16 mouse cellular contexts compared by ENCODE assay signal in the genomic region with DNA sequence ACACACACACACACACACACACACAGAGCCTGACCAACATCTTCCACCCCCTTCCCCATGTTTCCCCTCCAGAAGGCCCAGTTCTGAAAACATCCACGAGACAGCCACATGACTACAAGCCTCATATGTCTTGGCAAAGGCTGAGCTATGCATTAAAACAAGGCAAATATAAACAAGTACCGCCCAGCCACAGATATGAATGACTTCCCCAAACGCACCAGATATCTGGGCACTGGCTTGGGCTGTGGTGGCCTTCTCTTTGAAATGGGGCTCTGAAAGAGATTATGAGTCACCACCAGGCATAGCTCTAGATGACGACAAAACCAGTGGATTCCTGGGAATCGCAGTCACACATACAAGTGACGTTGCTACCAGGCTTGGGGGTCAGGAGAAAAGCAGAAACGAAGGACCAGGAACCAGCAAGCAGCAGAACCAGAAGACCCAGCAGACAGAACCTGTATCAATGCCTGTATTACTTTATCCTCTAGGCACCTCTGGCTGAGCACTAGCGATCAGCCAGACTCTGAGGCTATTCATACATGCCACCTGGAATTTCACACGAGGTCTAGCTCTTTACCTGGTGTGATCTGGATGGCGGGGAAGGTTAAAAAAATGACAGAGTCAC. TPM values are rescaled to one million over a fixed set of nuclear protein-coding genes. Genes with fewer than 3 reads are reported as not detected.
DNase-seq lines count a peak whose midpoint lies in the region; ATAC-seq and TF ChIP-seq lines count a peak whose summit lies in the region.
"Had no signal": no experiment of that assay in that cellular context is flagged by ENCODE, and none has a peak within 500 bp of the region (broad histone marks: within the 10 kb centered on the region; RNA-seq: fewer than 3 reads in every experiment).

No protein-coding gene starts in this region.

- H3K4me3 ChIP-seq in lung, embryonic 16.5 days (ENCODE audit: low read length): no peak overlapping the region
- H3K4me3 ChIP-seq in lung, adult 2 months (replicated peaks; ENCODE audit: extremely low read depth, low read depth, low read length): no peak overlapping the region
- no peak overlapping the region for H3K4me3 ChIP-seq in bone marrow macrophage, adult 2 months (ENCODE audit: insufficient read depth, low read length)
- no peak overlapping the region for H3K4me3 ChIP-seq in liver, embryonic 15.5 days (replicated peaks)
- no peak overlapping the region for H3K4me3 ChIP-seq in stomach, postnatal 0 days (ENCODE audit: low read depth, low read length)
- H3K4me3 ChIP-seq: heart, adult 2 months; midbrain, embryonic 10.5 days had no signal

- no peaks in the 10 kb centered on the region for H3K9me3 ChIP-seq in lung, embryonic 16.5 days (ENCODE audit: control insufficient read depth, low read length)
- H3K9me3 ChIP-seq in liver, embryonic 15.5 days (replicated peaks): no peaks in the 10 kb centered on the region
- no peaks in the 10 kb centered on the region for H3K9me3 ChIP-seq in stomach, postnatal 0 days (ENCODE audit: control insufficient read depth, low read length)
- H3K9me3 ChIP-seq: midbrain, embryonic 10.5 days had no signal

- 54% methylated on average over 10 of the region's 10 CpGs for WGBS in lung, embryonic 16.5 days
- WGBS in lung, adult 2 months: 60% methylated on average over 10 of the region's 10 CpGs
- WGBS in liver, embryonic 15.5 days (ENCODE audit: insufficient replicate concordance): 45% methylated on average over 10 of the region's 10 CpGs
- 51% methylated on average over 10 of the region's 10 CpGs for WGBS in stomach, postnatal 0 days

- TF ChIP-seq CTCF in lung, adult 2 months (IDR thresholded peaks at IDR 0.05; ENCODE audit: insufficient read depth, low read length): no peak
- TF ChIP-seq CTCF in bone marrow macrophage, adult 2 months (IDR thresholded peaks at IDR 0.05; ENCODE audit: low read depth, low read length): no peak
- no peak for TF ChIP-seq CTCF in stomach, postnatal 0 days (IDR thresholded peaks at IDR 0.05; ENCODE audit: low read depth)

- H3K27me3 ChIP-seq in lung, embryonic 16.5 days (ENCODE audit: control insufficient read depth, insufficient read depth, low read depth, low read length): no peaks in the 10 kb centered on the region
- no peaks in the 10 kb centered on the region for H3K27me3 ChIP-seq in liver, embryonic 15.5 days
- H3K27me3 ChIP-seq in stomach, postnatal 0 days (ENCODE audit: control insufficient read depth, insufficient read depth, low read length): no peaks in the 10 kb centered on the region
- H3K27me3 ChIP-seq: CH12.LX had no signal

- no peak overlapping the region for H3K4me2 ChIP-seq in lung, embryonic 16.5 days (ENCODE audit: low read depth, low read length)
- H3K4me2 ChIP-seq in liver, embryonic 15.5 days: peak overlapping the region; percentile 13; the same call in 1 of the 2 replicates
- H3K4me2 ChIP-seq in stomach, postnatal 0 days (replicated peaks; ENCODE audit: low read depth): no peak overlapping the region

- H3K36me3 ChIP-seq in lung, embryonic 16.5 days (ENCODE audit: control insufficient read depth, insufficient read depth, low read length): peaks cover 6% of the 10 kb centered on the region; the same call in 1 of the 2 replicates
- peaks cover 46% of the 10 kb centered on the region for H3K36me3 ChIP-seq in liver, embryonic 15.5 days (replicated peaks)
- H3K36me3 ChIP-seq in stomach, postnatal 0 days (ENCODE audit: control insufficient read depth, insufficient read depth, low read length): peaks cover 2% of the 10 kb centered on the region; the same call in 1 of the 2 replicates

- H3K27ac ChIP-seq in lung, embryonic 16.5 days (ENCODE audit: low read length): no peak overlapping the region
- H3K27ac ChIP-seq in bone marrow macrophage, adult 2 months (ENCODE audit: insufficient read depth, low read depth, low read length): peak overlapping the region; percentile 94
- H3K27ac ChIP-seq in liver, embryonic 15.5 days (replicated peaks): peak overlapping the region; percentile 99
- no peak overlapping the region for H3K27ac ChIP-seq in stomach, postnatal 0 days (replicated peaks)
- H3K27ac ChIP-seq: heart, adult 2 months; midbrain, embryonic 10.5 days had no signal

- TF ChIP-seq POLR2A in lung, adult 2 months (IDR thresholded peaks at IDR 0.05; ENCODE audit: borderline replicate concordance, extremely low read depth, low read depth, low read length): no peak
- no peak for TF ChIP-seq POLR2A in bone marrow macrophage, adult 2 months (IDR thresholded peaks at IDR 0.05; ENCODE audit: borderline replicate concordance, low read depth, low read length)

- no peak for DNase-seq in lung, adult 2 months
- no peak for DNase-seq in stomach, postnatal 0 days (ENCODE audit: low spot score)
- no peak for DNase-seq in gastrocnemius, adult 8-10 months (ENCODE audit: low spot score in 2 of 2)
- DNase-seq: cerebellum, adult 11 months; heart, adult 2 months; heart, postnatal 36 days; kidney, adult 11 months; left cerebral cortex, postnatal 4 days; right cerebral cortex, postnatal 14 days had no signal

- H3K4me1 ChIP-seq in lung, embryonic 16.5 days (replicated peaks; ENCODE audit: control insufficient read depth, insufficient read depth, low read length): peaks cover 5% of the 10 kb centered on the region
- peaks cover 9% of the 10 kb centered on the region for H3K4me1 ChIP-seq in lung, adult 2 months (ENCODE audit: control insufficient read depth, insufficient read depth, low read length)
- peaks cover 69% of the 10 kb centered on the region for H3K4me1 ChIP-seq in bone marrow macrophage, adult 2 months (ENCODE audit: control insufficient read depth, insufficient read depth, low read length)
- H3K4me1 ChIP-seq in liver, embryonic 15.5 days (replicated peaks): peaks cover 87% of the 10 kb centered on the region
- H3K4me1 ChIP-seq in stomach, postnatal 0 days (replicated peaks; ENCODE audit: control insufficient read depth, insufficient read depth): no peaks in the 10 kb centered on the region
- H3K4me1 ChIP-seq: midbrain, embryonic 10.5 days had no signal

- no peak for TF ChIP-seq EP300 in stomach, postnatal 0 days (optimal IDR thresholded peaks at IDR 0.05)

- peak; percentile 52; the same call in 1 of the 2 replicates for ATAC-seq in lung, embryonic 16.5 days (ENCODE audit: low read depth)
- ATAC-seq in liver, embryonic 15.5 days (ENCODE audit: insufficient read depth): no peak
- peak; percentile 58 for ATAC-seq in stomach, postnatal 0 days (ENCODE audit: low FRiP score, low TSS enrichment)
- no peak for ATAC-seq in cerebellum, adult (ENCODE audit: insufficient number of reproducible peaks, low FRiP score, low TSS enrichment)
- ATAC-seq: forebrain, embryonic 16.5 days had no signal

- no peak overlapping the region for H3K9ac ChIP-seq in lung, embryonic 16.5 days (ENCODE audit: low read length)
- peak overlapping the region; percentile 31; the same call in 1 of the 2 replicates for H3K9ac ChIP-seq in liver, embryonic 15.5 days
- no peak overlapping the region for H3K9ac ChIP-seq in stomach, postnatal 0 days (ENCODE audit: low read length)

RNA-seq across cellular contexts. Expression of a gene that starts 35.2 kb away (rescaled TPM):
- 19.3 and 20.9 TPM in 2 replicates for polyA plus RNA-seq in lung, embryonic 16.5 days (2015; fragmentation: Nextera tagmentation; extraction: Ambion mirVana)
- polyA plus RNA-seq in lung, adult 2 months (2012; rRNA removed): 40.7 and 46.4 TPM in 2 replicates
- polyA plus RNA-seq in bone marrow macrophage, adult 2 months (2012; ENCODE audit: insufficient read depth, insufficient read length, missing spikeins): 49.1 and 55.0 TPM in 2 replicates
- polyA plus RNA-seq in liver, embryonic 15.5 days (2015; fragmentation: Nextera tagmentation; extraction: Ambion mirVana): 7.7 and 9.1 TPM in 2 replicates
- polyA plus RNA-seq in stomach, postnatal 0 days (2015; fragmentation: Nextera tagmentation; extraction: Ambion mirVana): 6.6 and 7.7 TPM in 2 replicates
- 1 to 10 TPM; 2.6 to 4.5 (median 3.7) TPM for total RNA-seq in gastrocnemius, adult 8-10 months (2022)

Comparison
In these comparisons a context has a peak if more than half of its experiments do, and no peak if none do; other contexts are left out.
1. ATAC-seq: peak in lung, embryonic 16.5 days (single experiment) and stomach, postnatal 0 days (single experiment); none in liver, embryonic 15.5 days (single experiment) and cerebellum, adult (single experiment).
2. H3K27ac ChIP-seq: peak in bone marrow macrophage, adult 2 months (single experiment) and liver, embryonic 15.5 days (single experiment); none in lung, embryonic 16.5 days (single experiment) and stomach, postnatal 0 days (single experiment).